Mouse (Mus musculus) liver, adult (tissue): Measurements from ENCODE around the gene Cdk18.

Source experiments
- GATA4 ChIP-seq: IDR thresholded peaks from 2 replicates; pipeline ENCODE4 v1.6.1; 2014; ENCODE audit warnings: mild to moderate bottlenecking, low read length; ENCODE audit not compliant: insufficient replicate concordance

The Cdk18 gene

GRCm38 (mm10) chr1:132065475-132066172, 73.9 kb downstream of the Cdk18 start:
- TF ChIP-seq GATA4, result no peak

- TF ChIP-seq GATA4, result no peak
Measured at GRCm38 (mm10) chr1:132065001-132065400, 74.5 kb downstream of the Cdk18 start.

DNA sequence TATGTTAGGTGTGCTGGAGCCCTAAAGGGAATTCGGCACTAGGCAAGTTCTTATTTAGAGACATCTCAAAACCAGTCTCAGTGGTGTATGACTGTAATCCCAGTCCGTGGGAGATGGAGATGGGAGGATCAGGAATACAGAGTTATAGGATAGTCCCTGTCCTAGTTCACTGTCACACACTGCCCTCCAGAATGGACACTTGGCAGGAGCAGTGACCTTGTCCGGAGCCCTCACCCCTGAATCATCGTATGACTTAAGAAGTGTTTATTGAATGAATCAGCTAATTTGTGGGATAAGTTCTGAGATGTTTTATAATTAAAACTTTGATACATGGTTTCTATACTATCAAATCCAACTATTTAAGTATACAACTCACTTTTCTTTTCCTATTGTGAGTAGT, 76.4 kb downstream of the Cdk18 start:
- TF ChIP-seq GATA4, result no peak
